Mouse (Mus musculus) kidney, adult 11 months (tissue): ENCODE measurements around the gene Cercam.
"Not testable (repeated sequence)": the region's sequence is repeated elsewhere in the genome, so short reads cannot be mapped to it uniquely, and the experiment has no call there.

Source experiments
- DNase-seq: peaks from one replicate; pipeline ENCODE4 v3.0.0; 2022

Cercam gene

GRCm38 (mm10) chr2:29855585-29856210 lies 13.3 kb upstream of the Cercam start:
- DNase-seq = no peak

DNA sequence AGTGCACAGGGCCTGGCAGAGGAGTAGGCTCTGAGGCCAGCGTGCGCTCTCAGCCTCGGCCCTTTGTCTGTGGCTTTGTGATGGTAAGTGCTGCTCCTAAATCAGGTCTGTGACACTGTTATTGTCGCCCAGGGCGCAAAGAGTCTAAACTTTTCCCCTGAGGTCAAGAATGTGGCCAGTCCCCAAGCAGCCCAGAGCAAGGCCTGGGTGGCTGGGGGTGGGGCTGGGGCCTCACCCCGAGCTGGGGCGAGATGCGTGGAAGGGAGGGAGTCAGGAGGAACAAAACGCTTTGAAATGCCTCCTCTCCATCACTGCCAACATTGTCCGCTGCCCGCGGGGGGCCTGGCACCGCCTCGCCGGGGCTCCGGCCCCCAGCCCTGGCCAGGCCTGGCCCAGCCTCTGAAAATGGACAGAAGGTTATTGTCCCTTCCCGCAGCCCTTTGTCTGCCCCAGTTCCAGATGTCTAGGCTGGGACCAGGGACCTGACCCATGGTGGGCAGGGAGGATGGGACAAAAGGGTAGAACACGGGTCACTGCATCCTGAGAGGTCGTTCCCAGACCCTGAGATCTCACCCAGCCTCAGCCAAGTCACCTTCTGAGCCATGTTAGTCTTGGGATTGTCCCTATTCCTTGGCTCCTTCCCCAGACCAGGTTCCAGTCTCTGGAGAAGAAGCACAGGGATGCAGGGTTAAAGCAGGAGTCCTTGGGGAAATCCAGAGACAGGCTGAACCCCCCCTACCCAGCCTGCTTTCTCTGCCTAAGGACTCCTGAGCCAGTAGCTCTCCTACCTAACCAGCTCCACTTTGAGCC lies 12.3 kb upstream of the Cercam start:
- no peak for DNase-seq

- no peak for DNase-seq
Measured at GRCm38 (mm10) chr2:29857341-29857740, 11.6 kb upstream of the Cercam start.

DNA sequence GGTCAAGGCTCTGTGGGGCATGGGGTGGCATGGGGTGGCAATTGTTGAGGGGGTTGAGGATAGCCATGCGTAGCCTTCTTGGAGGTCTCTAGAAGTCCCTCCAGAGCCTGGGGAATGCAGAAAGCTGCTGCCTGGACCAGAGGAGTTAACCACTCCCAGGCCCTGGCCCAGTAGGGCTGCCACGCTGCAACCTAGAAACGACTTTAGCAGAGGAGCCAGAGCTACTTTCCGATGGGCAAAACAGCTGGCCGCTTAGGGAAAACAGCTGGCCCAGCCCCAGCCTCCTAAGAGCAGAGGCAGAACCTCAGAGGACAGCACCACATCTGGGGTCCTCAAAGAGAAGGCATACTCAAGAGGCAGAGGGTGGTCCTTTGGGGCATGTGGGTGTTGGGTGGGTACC lies 11.0 kb upstream of the Cercam start:
- no peak for DNase-seq

DNA sequence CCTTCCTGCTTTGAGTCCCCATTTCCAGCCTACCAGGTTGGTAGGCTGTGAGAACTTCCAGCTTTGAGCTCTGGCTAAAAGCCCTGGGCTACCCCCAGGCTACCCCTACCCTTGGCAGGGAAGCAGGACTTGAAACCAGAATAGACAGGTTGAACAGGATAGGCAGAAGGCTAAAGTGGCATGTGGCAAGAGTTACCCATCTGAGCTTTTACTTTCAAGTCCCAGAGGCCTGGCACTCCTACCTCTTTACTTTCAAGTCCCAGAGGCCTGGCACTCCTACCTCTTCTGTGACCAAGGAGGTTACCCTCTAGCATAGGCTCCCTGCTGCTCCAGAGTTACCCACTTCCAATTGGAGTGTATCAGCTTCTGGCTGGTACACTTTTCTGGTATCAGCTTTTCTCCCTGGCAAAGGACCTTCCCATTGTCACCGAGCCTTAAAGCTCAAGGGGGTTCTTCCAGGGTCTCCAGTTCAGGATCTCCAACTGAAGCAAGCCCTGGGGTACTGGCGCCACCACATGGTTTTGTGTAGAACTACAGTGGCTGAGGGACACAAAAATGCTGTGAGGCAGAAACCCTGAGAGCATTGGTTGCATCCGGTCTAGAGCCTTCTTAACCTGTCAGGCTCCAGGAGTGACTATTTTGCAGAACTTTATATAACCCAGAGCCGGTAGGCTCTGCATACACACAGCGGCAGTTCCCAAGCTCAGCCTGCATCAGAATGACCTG lies 10.1 kb upstream of the Cercam start:
- peak; percentile 27 for DNase-seq

GRCm38 (mm10) chr2:29865125-29865524 lies 3.8 kb upstream of the Cercam start:
- DNase-seq = no peak

DNA sequence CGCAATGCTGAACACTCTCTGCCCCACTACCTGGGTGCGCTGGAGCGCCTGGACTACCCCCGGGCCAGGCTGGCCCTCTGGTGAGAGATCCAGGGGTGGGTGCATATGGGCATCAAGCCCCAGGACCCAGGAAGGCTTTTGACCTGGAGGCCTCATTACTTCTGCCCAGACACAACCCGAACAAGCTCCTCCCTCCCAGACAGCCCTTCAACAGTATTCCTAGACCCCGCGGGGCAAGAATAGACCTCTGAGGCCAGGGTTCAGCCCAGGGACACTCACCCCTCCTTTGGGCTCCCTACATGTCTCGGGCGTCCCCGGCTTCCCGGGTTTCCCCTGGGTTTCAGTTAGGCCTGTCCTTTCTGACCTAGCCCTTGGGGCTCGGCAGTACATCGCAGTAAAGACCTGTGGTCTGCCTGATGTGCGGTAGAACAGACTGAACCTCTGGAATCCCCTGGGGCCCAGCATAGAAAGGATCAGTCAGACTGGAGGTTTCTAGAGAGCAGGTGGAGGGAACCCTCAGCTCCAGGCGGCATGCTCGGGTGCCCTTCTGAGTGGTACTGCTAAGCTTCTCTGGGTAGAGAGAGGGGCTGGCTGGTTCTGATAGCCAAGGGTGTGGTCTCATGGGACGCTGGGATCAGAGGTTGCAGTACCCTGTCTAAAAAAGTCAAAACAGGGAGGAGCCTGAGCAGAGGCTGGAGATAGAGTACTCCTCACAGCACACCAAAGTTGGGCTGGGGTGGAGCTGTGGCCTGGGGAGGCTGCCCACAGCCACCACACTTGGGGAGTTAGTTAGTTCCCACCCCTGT lies 885 bp downstream of the Cercam start:
- no peak for DNase-seq

DNA sequence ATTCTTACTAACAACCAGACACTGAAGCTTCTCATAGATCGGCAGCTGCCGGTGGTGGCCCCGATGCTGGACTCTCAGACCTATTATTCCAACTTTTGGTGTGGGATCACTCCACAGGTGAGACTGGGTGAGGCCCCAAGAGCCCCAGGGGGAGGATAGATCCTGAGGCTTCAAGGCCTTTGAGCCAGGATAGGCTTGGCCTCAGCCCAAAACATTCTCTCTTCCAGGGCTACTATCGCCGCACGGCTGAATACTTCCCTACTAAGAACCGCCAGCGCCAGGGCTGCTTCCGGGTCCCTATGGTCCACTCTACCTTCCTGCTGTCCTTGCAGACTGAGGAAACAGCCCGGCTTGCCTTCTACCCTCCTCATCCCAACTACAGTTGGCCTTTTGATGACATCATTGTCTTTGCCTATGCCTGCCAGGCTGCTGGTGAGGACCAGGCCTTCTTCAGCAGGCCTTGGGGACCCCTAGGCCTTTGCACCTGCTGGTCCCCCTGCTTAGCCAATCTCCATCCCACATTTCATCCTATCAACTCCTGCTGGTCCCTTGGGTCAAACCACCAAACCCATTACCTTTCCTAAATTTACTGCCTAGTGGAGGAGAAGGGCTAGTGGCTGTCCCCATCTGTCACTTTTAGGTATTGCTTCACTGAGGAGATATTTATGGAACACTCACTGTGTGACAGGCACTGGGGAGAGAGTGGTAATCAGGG lies 3.8 kb downstream of the Cercam start:
- DNase-seq = no peak

DNA sequence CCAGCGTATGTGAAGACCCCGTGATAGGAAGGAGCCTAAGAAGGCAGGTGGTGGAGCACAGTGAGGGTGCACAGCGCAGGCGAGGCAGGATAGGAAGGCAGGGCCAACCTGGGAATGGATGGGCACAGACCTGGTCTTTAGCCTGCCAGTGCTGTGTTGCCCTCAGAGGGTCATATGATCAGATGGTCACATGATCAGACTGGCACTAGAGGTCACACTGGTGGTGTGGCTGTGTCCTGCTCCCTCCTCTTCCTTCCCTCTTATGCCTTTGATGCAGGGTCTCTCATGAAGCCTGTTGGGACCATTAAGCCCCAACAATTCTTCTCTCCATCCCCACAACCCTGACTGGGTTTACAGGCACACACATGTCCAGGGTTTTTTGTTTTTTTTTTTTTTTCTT lies 4.8 kb downstream of the Cercam start:
- DNase-seq = no peak

- DNase-seq = no peak
Measured at GRCm38 (mm10) chr2:29878061-29878460, 9.1 kb downstream of the Cercam start.

DNA sequence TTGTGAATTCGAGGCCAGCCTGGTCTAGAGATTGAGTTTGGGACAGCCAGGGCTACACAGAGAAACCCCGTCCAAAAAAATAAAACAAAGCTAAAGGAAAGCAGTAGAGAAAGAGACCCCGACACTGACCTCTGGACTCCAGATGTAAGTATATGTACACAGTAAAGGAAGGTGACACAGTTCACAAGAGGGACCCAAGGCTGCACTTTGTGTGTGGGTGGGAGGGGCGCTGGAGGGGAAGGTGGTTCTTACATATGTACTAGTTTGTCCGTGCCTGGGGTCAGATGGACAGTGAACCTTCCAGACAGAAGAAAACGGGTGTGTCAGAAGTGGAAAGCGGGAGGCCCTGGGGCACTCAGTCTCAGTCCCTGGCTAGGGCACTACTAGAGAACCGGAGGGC lies 10.2 kb downstream of the Cercam start:
- DNase-seq = no peak

DNA sequence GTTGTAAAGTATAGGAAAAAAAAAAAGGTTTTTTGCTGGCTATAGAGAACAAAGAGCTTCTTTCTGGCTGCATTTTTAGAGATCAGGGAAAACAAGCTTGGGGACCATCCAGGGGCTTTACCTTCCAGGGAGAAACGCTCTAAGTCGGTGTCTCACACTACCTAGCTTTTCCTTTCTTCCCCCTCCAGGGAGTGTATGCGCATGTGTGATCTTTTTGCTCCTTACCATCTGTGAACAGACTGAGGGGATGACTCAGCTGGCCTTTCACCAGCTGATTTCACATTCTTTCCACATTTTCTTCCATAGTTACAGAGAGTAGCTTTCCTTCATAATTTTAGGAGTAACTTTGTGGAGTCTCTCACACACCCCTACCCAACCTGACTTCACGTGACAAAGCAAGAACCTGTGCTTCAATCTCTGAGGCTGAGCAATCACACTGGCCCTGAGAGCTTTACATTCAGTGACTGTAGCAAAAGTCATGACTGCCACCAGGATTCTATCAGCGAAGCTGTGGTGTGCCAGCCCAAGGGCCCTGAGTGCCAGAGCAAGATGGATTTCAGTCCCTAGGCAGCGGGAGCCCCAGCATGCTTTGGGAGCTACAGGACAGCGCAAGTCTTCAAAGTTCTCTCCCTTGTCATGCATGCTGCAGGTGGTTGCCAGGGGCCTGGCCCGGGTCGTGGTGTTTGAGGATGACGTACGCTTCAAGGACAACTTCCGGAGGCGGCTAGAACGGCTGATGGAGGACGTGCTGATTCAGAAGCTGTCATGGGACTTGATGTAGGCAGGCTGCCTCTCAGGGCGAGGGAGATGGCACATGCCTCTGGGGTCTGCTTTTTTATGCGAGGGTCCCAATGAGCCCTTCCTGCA lies 11.2 kb downstream of the Cercam start:
- no peak for DNase-seq

GRCm38 (mm10) chr2:29886659-29887292 lies 17.8 kb downstream of the Cercam start:
- DNase-seq = not testable (repeated sequence)

- peak; percentile 99 for DNase-seq
Measured at GRCm38 (mm10) chr2:29889066-29889944, 20.3 kb downstream of the Cercam start, which contains the start of gene Odf2. Gene Odf2, plus strand, starts transcription at chr2:29889221.

DNA sequence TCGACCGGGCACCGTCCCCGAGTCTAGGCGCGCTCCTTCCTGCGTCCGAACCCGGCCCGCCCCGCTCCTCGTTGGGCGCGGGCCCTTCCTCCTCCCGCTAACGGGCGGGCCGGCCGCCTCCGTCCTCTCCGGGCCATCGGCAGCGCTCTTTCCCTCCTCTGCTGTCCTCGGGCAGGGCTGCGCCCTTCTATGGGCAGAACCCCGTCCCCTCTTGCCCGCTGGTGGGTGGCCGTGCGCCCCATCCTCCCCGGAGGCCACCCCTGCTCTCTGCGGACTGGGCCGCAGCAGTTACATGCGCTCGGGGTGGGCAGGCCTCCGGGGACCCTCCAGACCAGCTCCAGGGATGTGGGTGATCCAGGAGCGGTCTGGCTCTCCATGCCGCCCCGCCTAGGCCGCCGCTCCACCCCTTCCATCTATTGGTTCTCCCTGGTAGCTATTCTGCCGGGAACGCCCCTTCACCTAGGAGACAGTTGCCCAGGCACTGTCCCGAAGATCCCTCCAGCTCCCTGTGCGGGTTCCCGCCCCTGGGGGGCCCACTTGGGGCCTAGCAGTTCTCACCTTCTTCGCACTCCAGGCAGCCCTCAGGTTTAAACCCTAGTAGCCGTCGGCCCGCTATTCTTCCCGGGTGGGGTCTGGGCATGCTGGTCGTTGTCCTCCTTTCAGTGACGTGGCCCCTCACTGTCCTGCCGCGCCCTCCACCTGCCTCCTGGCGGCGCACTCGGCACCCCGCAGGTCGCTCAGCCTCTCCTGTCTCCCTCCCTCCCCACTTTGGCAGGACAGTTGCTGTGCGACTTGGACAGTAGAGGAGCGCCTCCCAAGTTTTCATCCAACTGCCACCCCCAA lies 21.2 kb downstream of the Cercam start:
- DNase-seq = peak; percentile 89

DNA sequence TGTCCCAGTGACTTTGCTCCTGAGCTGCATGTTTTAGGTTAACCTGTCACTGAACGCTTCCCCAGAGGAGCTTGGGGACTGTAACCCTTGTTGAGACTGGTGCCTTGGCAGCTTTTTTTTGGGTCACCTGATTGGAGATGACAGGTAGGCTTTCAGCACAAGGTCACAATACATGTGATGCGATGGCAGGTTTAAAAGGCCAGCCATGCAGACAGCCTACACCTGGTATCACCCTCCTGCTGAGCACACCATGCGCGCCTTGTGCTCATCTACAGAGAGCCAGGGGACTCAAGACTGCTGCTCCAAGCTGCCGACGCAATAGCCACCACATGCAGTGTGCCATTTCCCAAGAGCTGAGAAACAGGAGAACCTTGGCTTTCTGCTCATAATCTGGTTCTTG lies 22.8 kb downstream of the Cercam start:
- DNase-seq = no peak

- no peak for DNase-seq
Measured at GRCm38 (mm10) chr2:29896071-29896470, 27.1 kb downstream of the Cercam start.

GRCm38 (mm10) chr2:29897366-29897765 lies 28.4 kb downstream of the Cercam start:
- DNase-seq = no peak

- DNase-seq = no peak
Measured at GRCm38 (mm10) chr2:29898081-29898480, 29.1 kb downstream of the Cercam start.
